18 mouse cellular contexts compared by ENCODE assay signal in genomic region chr12:84226117-84226840, GRCm38 (mm10).
"Had no signal": no experiment of that assay in that cellular context is flagged by ENCODE, and none has a peak within 500 bp of the region (broad histone marks: within the 10 kb centered on the region; RNA-seq: fewer than 3 reads in every experiment).

No protein-coding gene starts in this region.

- H3K4me3 ChIP-seq: limb, embryonic 12.5 days; limb, embryonic 15.5 days; liver, embryonic 13.5 days; lung, embryonic 15.5 days; stomach, embryonic 15.5 days had no signal

- H3K36me3 ChIP-seq: limb, embryonic 12.5 days; limb, embryonic 15.5 days; liver, embryonic 13.5 days; lung, embryonic 15.5 days; stomach, embryonic 15.5 days had no signal

- DNase-seq: kidney, adult 2 months; kidney, postnatal 10 days; kidney, postnatal 36 days; layer of hippocampus, postnatal 36 days; left cerebral cortex, postnatal 4 days; liver, embryonic 13.5 days; lung, adult 18-20 months; lung, postnatal 10 days; lung, postnatal 36 days; midbrain, embryonic 14.5 days; right cerebral cortex, postnatal 4 days; spleen, adult 18-20 months; thymus, postnatal 25 days had no signal

- H3K4me2 ChIP-seq: limb, embryonic 12.5 days; limb, embryonic 15.5 days; liver, embryonic 13.5 days; lung, embryonic 15.5 days; midbrain, embryonic 11.5 days; stomach, embryonic 15.5 days had no signal

- H3K27ac ChIP-seq: limb, embryonic 12.5 days; limb, embryonic 15.5 days; liver, embryonic 13.5 days; lung, embryonic 15.5 days; stomach, embryonic 15.5 days had no signal

- H3K9ac ChIP-seq: limb, embryonic 12.5 days; limb, embryonic 15.5 days; liver, embryonic 13.5 days; lung, embryonic 15.5 days; stomach, embryonic 15.5 days had no signal

- H3K27me3 ChIP-seq: limb, embryonic 12.5 days; limb, embryonic 15.5 days; liver, embryonic 13.5 days; lung, embryonic 15.5 days; stomach, embryonic 15.5 days had no signal

- H3K9me3 ChIP-seq: limb, embryonic 12.5 days; limb, embryonic 15.5 days; liver, embryonic 13.5 days; lung, embryonic 15.5 days; stomach, embryonic 15.5 days had no signal
